Comparison of ENCODE assay signal across 17 mouse cellular contexts in the genomic region with DNA sequence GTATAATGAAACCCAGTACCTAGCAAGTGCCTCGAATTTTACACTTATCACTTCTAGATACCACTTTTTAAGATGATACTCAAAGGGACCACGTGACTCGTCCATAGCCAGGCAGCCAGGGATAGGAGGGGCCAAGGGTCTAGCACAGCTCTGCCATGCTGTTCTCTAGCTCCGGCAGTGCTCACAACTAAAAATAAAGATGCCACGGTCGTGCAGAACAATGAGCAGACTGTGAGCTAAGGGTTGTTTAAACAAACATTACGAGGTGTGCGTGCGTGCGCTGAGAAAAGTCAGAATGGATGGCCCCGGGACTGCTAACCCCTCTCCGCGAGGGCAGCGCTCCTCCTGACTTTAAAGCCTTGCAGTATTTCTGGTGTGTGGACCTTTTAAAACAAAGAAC. TPM values are rescaled to one million over a fixed set of nuclear protein-coding genes. Genes with fewer than 3 reads are reported as not detected.
DNase-seq lines count a peak whose midpoint lies in the region; ATAC-seq and TF ChIP-seq lines count a peak whose summit lies in the region.
"Had no signal": no experiment of that assay in that cellular context is flagged by ENCODE, and none has a peak within 500 bp of the region (broad histone marks: within the 10 kb centered on the region; RNA-seq: fewer than 3 reads in every experiment).

No protein-coding gene starts in this region.

- no peak overlapping the region for H3ac ChIP-seq in C2C12 (ENCODE audit: control insufficient read depth, insufficient read length, low read depth)

- H3K27ac ChIP-seq in hindbrain, embryonic 10.5 days: no peak overlapping the region
- no peak overlapping the region for H3K27ac ChIP-seq in hindbrain, embryonic 16.5 days (ENCODE audit: low read depth, low read length)
- no peak overlapping the region for H3K27ac ChIP-seq in lung, postnatal 0 days (ENCODE audit: low read length)
- H3K27ac ChIP-seq: embryonic facial prominence, embryonic 15.5 days; hindbrain, embryonic 12.5 days; limb, embryonic 10.5 days; liver, embryonic 12.5 days; neural tube, embryonic 13.5 days had no signal

- no peaks in the 10 kb centered on the region for H3K79me3 ChIP-seq in C2C12 (ENCODE audit: low read depth)

- no peak for TF ChIP-seq EP300 in lung, postnatal 0 days (IDR thresholded peaks at IDR 0.05)

- peak; percentile 56 for DNase-seq in embryo, embryonic 10 days (ENCODE audit: low spot score)
- no peak for DNase-seq in embryo, embryonic 9.5 days (ENCODE audit: extremely low spot score)
- DNase-seq in hindbrain, embryonic 10.5 days (ENCODE audit: low spot score): peak; percentile 31
- peak; percentile 9 for DNase-seq in lung, postnatal 0 days (ENCODE audit: low spot score)
- DNase-seq in testis, postnatal 14 days (ENCODE audit: low spot score): no peak
- DNase-seq in cerebellum, postnatal 36 days: no peak
- DNase-seq: cerebellum, postnatal 10 days; gastrocnemius, postnatal 25 days; kidney, adult 8-10 months had no signal

- no peak overlapping the region for H3K4me3 ChIP-seq in hindbrain, embryonic 10.5 days
- H3K4me3 ChIP-seq in hindbrain, embryonic 16.5 days (ENCODE audit: low read length): no peak overlapping the region
- H3K4me3 ChIP-seq in C2C12 (ENCODE audit: insufficient read depth, poor library complexity, severe bottlenecking): no peak overlapping the region
- H3K4me3 ChIP-seq in lung, postnatal 0 days (ENCODE audit: low read depth, low read length): no peak overlapping the region
- H3K4me3 ChIP-seq: embryonic facial prominence, embryonic 15.5 days; hindbrain, embryonic 12.5 days; limb, embryonic 10.5 days; liver, embryonic 12.5 days; neural tube, embryonic 13.5 days had no signal

- H3K9ac ChIP-seq in hindbrain, embryonic 16.5 days (ENCODE audit: low read depth, low read length): no peak overlapping the region
- H3K9ac ChIP-seq in lung, postnatal 0 days (replicated peaks; ENCODE audit: low read depth): no peak overlapping the region
- H3K9ac ChIP-seq: embryonic facial prominence, embryonic 15.5 days; hindbrain, embryonic 12.5 days; liver, embryonic 12.5 days; neural tube, embryonic 13.5 days had no signal

- 44% methylated on average over 14 of the region's 14 CpGs for WGBS in hindbrain, embryonic 10.5 days
- 45% methylated on average over 14 of the region's 14 CpGs for WGBS in hindbrain, embryonic 16.5 days
- 7% methylated on average over 14 of the region's 14 CpGs for WGBS in lung, postnatal 0 days

- H3K9me3 ChIP-seq in hindbrain, embryonic 10.5 days: no peaks in the 10 kb centered on the region
- H3K9me3 ChIP-seq in hindbrain, embryonic 16.5 days (ENCODE audit: control insufficient read depth, low read length): no peaks in the 10 kb centered on the region
- H3K9me3 ChIP-seq in lung, postnatal 0 days (ENCODE audit: low read length): no peaks in the 10 kb centered on the region
- H3K9me3 ChIP-seq: embryonic facial prominence, embryonic 15.5 days; hindbrain, embryonic 12.5 days; limb, embryonic 10.5 days; liver, embryonic 12.5 days; neural tube, embryonic 13.5 days had no signal

- no peak for ATAC-seq in hindbrain, embryonic 16.5 days
- ATAC-seq in lung, postnatal 0 days: peak; percentile 49; the same call in 1 of the 2 replicates
- ATAC-seq: liver, embryonic 12.5 days had no signal

- no peak for TF ChIP-seq CTCF in C2C12 (IDR thresholded peaks at IDR 0.05; ENCODE audit: control insufficient read depth, insufficient read depth, insufficient read length)
- no peak for TF ChIP-seq CTCF in lung, postnatal 0 days (IDR thresholded peaks at IDR 0.05)

- no peaks in the 10 kb centered on the region for H3K36me3 ChIP-seq in hindbrain, embryonic 10.5 days
- H3K36me3 ChIP-seq in hindbrain, embryonic 16.5 days (ENCODE audit: control insufficient read depth, insufficient read depth, low read length): no peaks in the 10 kb centered on the region
- H3K36me3 ChIP-seq in C2C12 (ENCODE audit: control insufficient read depth, insufficient read depth): no peaks in the 10 kb centered on the region
- no peaks in the 10 kb centered on the region for H3K36me3 ChIP-seq in lung, postnatal 0 days (ENCODE audit: insufficient read depth, low read length)
- H3K36me3 ChIP-seq: embryonic facial prominence, embryonic 15.5 days; hindbrain, embryonic 12.5 days; limb, embryonic 10.5 days; liver, embryonic 12.5 days; neural tube, embryonic 13.5 days had no signal

- no peak overlapping the region for H3K4me2 ChIP-seq in hindbrain, embryonic 16.5 days (ENCODE audit: low read length)
- no peak overlapping the region for H3K4me2 ChIP-seq in lung, postnatal 0 days (replicated peaks; ENCODE audit: low read depth, low read length)
- H3K4me2 ChIP-seq: embryonic facial prominence, embryonic 15.5 days; hindbrain, embryonic 12.5 days; liver, embryonic 12.5 days; neural tube, embryonic 13.5 days had no signal

- peaks cover 20% of the 10 kb centered on the region for H3K27me3 ChIP-seq in hindbrain, embryonic 10.5 days (ENCODE audit: insufficient read depth, poor library complexity, severe bottlenecking)
- no peaks in the 10 kb centered on the region; the same call in 1 of the 2 replicates for H3K27me3 ChIP-seq in hindbrain, embryonic 16.5 days (replicated peaks; ENCODE audit: control insufficient read depth, insufficient read depth, low read length)
- H3K27me3 ChIP-seq in C2C12 (ENCODE audit: control insufficient read depth, insufficient read depth, insufficient read length): peaks cover 4% of the 10 kb centered on the region
- no peaks in the 10 kb centered on the region for H3K27me3 ChIP-seq in lung, postnatal 0 days (replicated peaks; ENCODE audit: insufficient read depth, low read length)
- H3K27me3 ChIP-seq: CH12.LX had no signal

- H3K4me1 ChIP-seq in hindbrain, embryonic 10.5 days (replicated peaks): peaks cover 15% of the 10 kb centered on the region
- H3K4me1 ChIP-seq in hindbrain, embryonic 16.5 days (ENCODE audit: control insufficient read depth, insufficient read depth, low read depth, low read length): no peaks in the 10 kb centered on the region; the same call in 1 of the 2 replicates
- peaks cover 3% of the 10 kb centered on the region; the same call in 1 of the 2 replicates for H3K4me1 ChIP-seq in lung, postnatal 0 days (ENCODE audit: insufficient read depth, low read depth, low read length)
- H3K4me1 ChIP-seq: embryonic facial prominence, embryonic 15.5 days; liver, embryonic 12.5 days had no signal

- H3K79me2 ChIP-seq in C2C12 (ENCODE audit: control insufficient read depth, insufficient read depth): no peaks in the 10 kb centered on the region

TF ChIP-seq in C2C12, 6 proteins besides CTCF, POLR2A, EP300 and RAD21:
- TF ChIP-seq USF1 (IDR thresholded peaks at IDR 0.05; ENCODE audit: low read depth): peak; percentile 41
- no peak for TF ChIP-seq MAX (IDR thresholded peaks at IDR 0.05)

RNA-seq across cellular contexts. Expression of a gene that starts 27.4 kb away (rescaled TPM):
- 499 and 521 TPM in 2 replicates for polyA plus RNA-seq in hindbrain, embryonic 10.5 days (2016; fragmentation: Nextera tagmentation; extraction: Ambion mirVana)
- 482 and 537 TPM in 2 replicates for polyA plus RNA-seq in hindbrain, embryonic 16.5 days (2015; fragmentation: Nextera tagmentation; extraction: Ambion mirVana)
- polyA plus RNA-seq in C2C12 (2012; fragmentation: generic; extraction: Trizol): 292 TPM
- polyA plus RNA-seq in lung, postnatal 0 days (2015; fragmentation: Nextera tagmentation; extraction: Ambion mirVana): 393 and 397 TPM in 2 replicates

Comparison
In these comparisons a context has a peak if more than half of its experiments do, and no peak if none do; other contexts are left out.
1. DNase-seq: peak in embryo, embryonic 10 days (single experiment), hindbrain, embryonic 10.5 days (single experiment) and lung, postnatal 0 days (single experiment); none in embryo, embryonic 9.5 days (single experiment), testis, postnatal 14 days (single experiment) and cerebellum, postnatal 36 days (0 of 2).